Mouse (Mus musculus) heart, postnatal 36 days (tissue): ENCODE measurements around the gene Ccdc158. TPM values are rescaled to one million over a fixed set of nuclear protein-coding genes. Genes with fewer than 3 reads are reported as not detected.

ENCODE experiments used
- DNase-seq, 2 experiments: peaks; one replicate each; pipeline ENCODE4 v3.0.0; 2021 to 2022
- intact Hi-C: fragments of 180-260 bp; cut with DNase I; formaldehyde crosslinking; loops from one replicate; pipeline ENCODE4 v1.15.1; 2025
- total RNA-seq, 2 experiments: library from RNA; stranded (reverse); gene quantifications; 2 replicates each; pipeline ENCODE4 v1.2.3; 2021

The Ccdc158 gene
- total RNA-seq, 2 experiments from 2014 or later = not detected

DNA sequence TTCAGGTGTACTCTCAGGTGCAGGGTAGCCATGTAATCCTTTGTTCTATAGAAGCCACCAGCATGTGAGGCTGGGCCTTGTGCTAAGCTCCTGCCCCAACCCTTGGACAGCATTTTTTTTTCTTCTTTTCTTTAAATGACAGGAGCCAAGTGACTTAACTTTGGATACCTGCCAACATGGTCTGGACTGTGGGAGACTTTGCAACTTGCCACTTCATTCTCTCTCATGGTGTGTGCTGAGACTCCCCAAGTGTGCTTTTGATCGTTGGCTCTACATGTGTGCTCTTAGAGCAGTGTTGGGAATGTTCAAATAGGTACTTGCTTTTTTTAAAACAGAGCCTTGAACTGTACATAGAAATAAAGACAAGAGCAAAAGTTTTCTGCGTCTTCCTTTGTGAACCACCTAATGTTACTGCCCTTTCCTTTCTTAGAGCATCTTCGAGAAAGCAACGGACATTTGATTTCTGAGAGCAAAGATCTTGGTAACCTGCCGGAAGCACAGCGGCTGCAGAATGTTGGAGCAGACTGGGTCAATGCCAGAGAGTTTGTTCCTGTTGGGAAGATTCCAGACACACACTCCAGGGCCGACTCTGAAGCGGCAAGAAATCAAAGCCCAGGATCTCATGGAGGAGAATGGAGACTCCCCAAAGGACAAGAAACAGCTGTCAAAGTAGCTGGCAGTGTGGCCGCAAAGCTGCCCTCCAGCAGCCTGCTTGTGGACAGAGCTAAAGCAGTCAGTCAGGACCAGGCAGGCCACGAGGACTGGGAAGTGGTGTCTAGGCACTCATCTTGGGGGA is 70.4 kb downstream of the Ccdc158 start:
- DNase-seq = peak; percentile 29 to 33
- intact Hi-C loops = no loop called here

DNA sequence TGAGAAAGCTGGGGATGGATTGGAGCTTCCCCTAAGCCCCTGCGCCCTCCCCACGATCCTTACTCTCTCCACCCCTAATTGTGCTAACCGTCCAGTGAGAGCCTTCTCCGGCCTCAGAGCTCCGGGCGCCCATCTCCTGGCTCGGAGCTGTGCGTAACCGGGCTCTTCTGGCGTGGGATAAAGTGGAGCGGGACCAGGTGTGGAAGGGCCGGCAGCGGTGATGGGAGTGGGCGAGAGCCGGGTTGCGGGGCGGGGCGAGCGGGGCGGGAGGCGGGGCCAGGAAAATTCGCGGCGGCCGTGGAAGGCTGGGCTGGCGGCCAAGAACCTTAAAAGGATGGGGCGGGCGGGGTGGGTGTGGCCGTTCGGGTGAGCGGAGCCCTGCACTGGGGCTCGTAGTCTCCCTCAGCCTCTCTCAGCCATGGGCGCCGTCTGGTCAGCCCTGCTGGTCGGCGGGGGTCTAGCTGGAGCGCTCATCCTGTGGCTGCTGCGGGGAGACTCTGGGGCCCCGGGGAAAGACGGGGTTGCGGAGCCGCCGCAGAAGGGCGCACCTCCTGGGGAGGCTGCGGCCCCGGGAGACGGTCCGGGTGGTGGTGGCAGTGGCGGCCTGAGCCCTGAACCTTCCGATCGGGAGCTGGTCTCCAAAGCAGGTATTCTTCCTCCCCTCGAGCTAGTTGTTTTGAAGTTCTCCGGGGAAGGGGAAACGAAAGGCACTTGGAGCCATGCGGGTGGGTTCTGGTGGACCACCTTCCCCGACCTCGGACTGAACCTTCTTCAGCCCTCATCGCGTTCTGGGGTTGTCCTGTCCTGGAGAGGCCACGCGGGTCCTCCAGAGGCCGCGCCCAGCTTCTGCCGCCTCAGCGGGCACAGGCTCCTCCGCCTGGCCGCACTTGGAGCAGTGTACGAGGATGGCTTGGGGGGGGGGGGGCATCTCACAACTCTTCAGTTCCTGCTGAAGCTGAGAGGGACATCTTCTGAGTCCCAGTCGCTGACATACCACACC is 72.1 kb downstream of the Ccdc158 start, which contains the start of gene Stbd1:
TSS of gene Stbd1 (plus strand) at position 351 of the 1,000 bp plus-strand sequence.
- intact Hi-C loops = no loop called here
- peak; percentile 72 to 75 for DNase-seq

DNA sequence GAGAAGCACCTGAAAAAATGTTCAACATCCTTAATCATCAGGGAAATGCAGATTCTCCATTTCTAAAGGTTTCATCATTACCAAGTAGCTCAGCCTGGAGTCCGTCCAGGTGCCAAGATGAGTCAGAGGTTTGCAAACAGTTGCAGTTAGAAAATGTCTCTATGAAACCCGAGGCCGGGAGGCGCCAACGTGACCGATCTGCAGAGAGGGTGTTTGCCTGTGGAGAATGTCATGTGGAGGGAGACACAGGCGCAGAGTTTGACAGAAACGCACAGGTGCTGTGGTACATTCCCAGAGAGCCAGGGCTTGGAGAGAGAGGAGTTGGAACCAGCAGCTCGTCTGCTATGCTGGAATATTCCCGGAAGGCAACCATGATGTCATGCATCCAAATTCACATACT is 76.0 kb downstream of the Ccdc158 start:
- DNase-seq = no peak
- intact Hi-C loops = no loop called here

DNA sequence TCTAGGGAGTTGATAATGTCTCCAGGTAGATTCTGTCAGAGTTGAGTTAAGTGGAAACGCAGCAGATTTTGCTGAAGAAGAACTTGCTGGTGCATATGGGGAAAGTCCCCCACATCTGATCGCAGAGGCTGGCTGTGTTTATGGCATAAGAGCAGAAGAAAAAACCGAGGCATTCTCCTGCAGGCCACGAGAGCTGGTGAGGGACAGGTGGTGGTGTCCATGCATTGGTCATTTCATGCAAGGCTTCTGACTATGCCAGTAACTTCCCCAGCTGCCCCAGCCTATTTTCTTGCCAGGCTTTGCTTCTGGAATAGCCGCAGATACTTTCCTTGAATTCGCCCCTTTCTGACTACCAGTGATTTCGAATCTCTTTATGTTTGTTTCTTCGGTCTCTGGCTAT is 78.2 kb downstream of the Ccdc158 start:
- intact Hi-C loops = no loop called here
- no peak for DNase-seq

DNA sequence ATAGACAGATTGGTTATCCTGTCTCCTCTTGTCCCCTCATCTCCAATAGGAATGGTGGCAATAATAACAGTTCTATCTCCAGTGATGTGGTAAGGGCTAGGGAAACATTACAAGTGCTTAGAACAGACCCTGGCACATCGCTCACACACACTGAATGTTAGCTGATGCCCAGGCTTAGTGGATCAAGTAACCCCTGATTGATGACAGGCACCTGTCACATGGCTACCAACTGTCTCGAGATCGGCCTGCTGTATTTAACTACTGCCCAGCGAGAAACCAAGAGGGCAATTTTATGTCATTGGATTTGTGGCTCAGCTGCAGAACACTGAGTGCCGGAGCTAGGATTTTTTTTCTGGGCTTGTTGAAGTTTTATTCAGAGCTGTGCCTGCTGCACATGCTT is 80.0 kb downstream of the Ccdc158 start:
- intact Hi-C loops = no loop called here
- no peak for DNase-seq

DNA sequence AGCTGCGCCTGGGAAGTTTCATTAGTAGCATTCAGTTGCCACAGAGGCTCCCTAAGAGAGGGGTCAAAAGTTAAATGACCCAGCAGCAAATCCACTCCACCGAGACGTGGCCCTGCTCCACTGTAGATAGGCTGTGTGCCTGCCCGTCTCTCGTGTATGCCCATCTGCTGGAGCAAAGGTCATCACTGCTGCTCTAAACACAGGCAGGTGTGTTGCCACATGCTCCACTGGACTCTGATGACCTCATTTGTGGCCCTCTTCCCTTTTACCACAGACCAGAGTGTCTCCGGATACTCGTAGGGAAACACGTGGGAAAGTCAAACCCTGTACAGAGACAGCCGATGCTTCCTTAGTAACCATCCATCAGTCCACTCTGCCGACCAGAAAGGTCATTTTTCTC is 89.1 kb downstream of the Ccdc158 start:
- intact Hi-C loops = no loop called here
- DNase-seq = no peak

DNA sequence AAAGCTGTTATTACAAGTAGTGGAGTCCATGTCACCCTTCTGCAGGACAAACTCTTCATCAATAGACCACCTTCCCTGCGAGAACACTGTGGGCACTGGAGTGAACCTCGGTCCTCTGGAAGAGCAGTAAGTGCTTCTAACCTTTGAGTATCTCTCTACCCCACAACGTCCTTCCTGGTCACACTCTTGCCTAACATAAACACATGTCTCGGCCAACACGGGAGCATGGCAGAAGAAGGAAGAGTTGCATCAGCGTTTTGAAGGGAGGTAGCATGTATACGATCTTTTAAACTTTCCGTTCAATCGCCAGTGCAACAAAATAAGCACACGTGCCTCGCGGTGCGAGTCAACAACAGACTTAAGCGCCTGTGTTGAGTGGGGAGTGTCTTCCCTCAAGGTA is 95.5 kb downstream of the Ccdc158 start:
- no peak for DNase-seq

DNA sequence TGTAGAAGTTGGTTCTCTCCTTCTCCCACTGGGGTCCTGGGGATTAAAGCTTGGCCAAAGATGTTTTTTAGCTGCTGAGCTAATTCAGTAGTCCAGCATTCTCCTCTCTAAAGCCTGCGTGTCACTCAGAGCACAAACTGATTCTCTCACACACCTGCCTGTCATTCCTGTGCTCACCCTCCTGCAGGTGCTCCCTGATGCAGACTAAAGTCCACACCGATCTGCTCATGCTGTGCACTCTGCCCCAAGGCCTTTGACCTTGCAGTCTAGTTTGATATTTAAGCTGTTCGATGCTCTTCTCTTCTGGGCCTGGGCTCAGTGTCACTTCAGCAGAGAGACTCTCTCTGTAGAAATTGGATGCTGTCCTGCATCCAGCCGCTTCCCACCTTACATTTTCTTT is 103.8 kb downstream of the Ccdc158 start:
- intact Hi-C loops = no loop called here
- no peak for DNase-seq

More for the DNA sequence above, 95.5 kb downstream of the Ccdc158 start:
- intact Hi-C loops = no loop called here

DNA sequence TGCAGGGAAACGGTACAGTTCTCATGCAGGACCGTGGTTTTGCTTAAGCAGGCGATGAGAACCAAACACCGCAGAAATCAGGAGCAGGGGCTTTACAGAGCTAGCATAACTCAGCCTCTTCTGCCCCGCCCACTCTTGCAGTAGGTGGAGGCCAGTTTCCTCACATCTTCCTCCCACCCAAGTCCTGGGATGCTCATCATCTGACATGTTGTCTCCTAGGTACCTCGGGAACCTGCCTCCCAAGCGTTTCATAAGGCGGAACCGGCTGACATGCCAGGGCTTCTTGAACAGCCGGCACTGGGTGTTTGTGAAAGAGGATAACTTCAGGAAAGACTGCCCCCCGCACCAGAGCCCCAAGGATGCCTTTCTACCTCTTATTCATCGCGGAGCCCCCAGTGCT is 113.1 kb downstream of the Ccdc158 start:
- no peak for DNase-seq
- intact Hi-C loops = no loop called here

DNA sequence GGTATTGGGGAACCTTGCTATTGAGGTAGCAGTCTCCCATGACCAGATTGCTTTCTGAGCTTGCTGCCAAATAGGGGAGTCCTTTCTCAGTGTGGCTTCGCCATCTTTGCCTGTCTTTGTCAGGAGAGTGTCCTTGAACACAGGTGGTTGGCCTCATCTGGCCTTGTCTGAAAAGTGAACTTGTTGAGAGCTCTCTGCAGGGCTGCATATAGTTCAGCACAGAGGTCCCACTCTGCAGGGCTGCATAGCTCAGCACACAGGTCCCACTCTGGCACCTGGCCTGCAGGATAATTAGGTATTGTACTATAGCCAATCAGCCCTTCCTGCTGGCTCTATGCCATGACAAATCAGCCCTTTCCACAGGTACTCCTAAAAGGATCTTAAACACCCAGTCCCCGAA is 114.9 kb downstream of the Ccdc158 start:
- intact Hi-C loops = no loop called here
- no peak for DNase-seq

Other genes starting within 250 kb of the Ccdc158 start
- 10 to 100 TPM; 15.9 to 17.1 TPM for gene Nup54, start 240.1 kb downstream of the Ccdc158 start, total RNA-seq
- gene Scarb2, start 168.4 kb downstream of the Ccdc158 start, total RNA-seq = 10 to 100 TPM; 80.3 to 91.1 TPM
- gene Fam47e, start 120.2 kb downstream of the Ccdc158 start, total RNA-seq = not detected
- gene Stbd1, start 72.2 kb downstream of the Ccdc158 start, total RNA-seq = 1 to 10 TPM; 1.5 to 1.6 TPM
- gene Shroom3, start 8.2 kb upstream of the Ccdc158 start, total RNA-seq = 10 to 100 TPM; 40.0 to 48.9 TPM